Mouse (Mus musculus) adrenal gland, postnatal 10 days (tissue): ENCODE measurements around the gene Vmn1r184. TPM values are rescaled to one million over a fixed set of nuclear protein-coding genes. Genes with fewer than 3 reads are reported as not detected.
"Not testable (repeated sequence)": the region's sequence is repeated elsewhere in the genome, so short reads cannot be mapped to it uniquely, and the experiment has no call there.

Experiments used
- DNase-seq: peaks from one replicate; pipeline ENCODE4 v3.0.0; 2021; ENCODE audit warnings: mixed read lengths
- long read RNA-seq, 2 experiments: library from polyadenylated mRNA; stranded (forward); transcript quantifications; one replicate each; pipeline ENCODE4 v2.0.0; 2021
- total RNA-seq, 2 experiments: library from RNA; stranded (reverse); gene quantifications; 2 replicates each; pipeline ENCODE4 v1.2.3; 2021

Gene Vmn1r184
- not detected for total RNA-seq
- long read RNA-seq, experiment 1, result 0 reads
- long read RNA-seq, experiment 2, result 0 reads

DNA sequence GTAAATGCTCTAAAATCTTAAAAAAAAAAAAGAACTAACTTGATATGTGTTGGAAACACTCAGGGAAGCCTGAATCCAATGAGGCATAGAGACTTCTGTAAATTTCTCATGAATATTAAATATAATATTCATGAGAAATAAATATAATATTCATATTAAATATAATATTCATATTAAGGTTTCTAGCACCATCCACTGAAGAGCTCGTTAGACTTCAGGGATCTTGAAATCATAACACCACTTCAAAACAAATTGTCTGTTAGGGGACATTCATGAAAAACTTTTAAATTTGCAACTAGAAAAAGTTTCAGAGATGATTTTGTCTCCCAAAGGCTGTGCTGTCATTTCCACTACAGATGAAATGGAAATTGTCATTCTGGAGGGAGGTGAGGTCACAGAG is at the start of gene Vmn1r184:
TSS of gene Vmn1r184 (plus strand) at position 301 of the 400 bp plus-strand sequence.
- not testable (repeated sequence) for DNase-seq

DNA sequence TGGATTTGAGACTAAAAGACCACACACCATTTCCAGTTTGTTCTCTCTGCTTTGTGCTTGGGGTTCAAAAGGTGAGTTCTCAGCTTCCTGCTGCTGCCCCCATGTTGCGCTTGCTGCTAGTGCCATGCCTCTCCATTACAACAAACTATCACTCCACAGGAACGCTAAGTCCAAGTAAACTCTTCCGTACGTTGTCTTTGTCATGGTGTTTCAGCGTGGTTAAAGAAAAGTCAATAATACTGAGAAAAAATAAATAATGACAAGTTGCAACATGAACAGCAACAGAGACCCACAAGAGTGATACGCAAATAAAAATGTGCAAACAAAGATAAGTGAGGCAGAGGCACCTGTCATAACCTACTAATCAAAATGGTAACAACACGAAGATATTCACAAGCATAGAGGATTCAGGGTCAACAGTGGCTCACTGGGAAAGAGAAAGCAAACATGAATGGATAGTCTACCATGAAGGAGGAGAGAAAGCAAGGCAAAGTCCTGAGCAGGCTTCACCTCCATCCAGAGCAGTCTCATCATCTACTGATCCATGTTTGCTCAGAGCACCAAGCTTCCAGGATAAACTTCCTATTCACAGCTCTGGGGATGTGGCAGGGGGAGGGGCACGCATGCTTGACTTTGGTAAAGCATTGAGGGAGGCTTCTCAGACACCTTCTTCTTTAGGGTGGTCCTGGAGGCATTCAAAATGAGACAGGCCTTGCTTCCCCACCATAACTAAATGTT is 43.5 kb downstream of the Vmn1r184 start:
- DNase-seq, result not testable (repeated sequence)

DNA sequence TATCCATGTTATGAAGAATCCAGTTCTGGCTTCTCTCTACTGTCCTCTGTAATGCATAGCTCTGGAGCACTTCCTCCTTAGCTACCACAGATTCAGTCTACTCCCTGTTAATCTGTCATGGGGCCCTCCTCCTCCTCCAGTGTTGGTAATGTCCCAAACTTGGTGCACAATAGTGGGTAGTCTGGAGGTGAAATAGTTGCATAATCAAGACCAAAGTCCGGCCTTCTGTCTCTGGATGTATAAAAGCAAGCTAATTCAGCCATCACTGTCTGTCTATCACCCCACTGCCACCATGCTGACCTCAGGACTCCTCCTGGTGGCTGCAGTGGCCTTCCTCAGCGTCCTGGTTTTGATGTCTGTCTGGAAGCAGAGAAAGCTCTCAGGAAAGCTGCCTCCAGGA is 46.8 kb downstream of the Vmn1r184 start, which contains the start of gene Cyp2a4:
TSS of gene Cyp2a4 (plus strand) at position 244 of the 400 bp plus-strand sequence.
- not testable (repeated sequence) for DNase-seq

DNA sequence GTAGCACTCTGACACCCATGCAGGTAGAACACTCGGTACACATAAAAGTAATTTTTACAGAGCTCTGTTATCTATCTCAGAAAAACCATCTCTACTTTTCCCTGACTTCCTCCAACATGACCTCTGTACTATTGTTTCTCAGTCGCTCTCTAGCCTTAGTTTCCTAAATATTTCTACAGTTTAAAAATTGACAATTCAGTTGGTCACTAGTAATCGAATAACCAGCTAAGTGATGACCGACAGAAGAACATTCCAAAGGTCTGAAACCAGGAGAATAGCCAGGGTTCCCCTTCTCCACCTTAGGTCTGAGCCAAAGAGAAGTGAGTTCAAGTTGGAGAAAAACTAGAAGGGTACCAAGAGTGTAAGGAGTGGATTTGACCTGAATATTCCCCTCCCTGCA is 51.7 kb downstream of the Vmn1r184 start:
- not testable (repeated sequence) for DNase-seq

DNA sequence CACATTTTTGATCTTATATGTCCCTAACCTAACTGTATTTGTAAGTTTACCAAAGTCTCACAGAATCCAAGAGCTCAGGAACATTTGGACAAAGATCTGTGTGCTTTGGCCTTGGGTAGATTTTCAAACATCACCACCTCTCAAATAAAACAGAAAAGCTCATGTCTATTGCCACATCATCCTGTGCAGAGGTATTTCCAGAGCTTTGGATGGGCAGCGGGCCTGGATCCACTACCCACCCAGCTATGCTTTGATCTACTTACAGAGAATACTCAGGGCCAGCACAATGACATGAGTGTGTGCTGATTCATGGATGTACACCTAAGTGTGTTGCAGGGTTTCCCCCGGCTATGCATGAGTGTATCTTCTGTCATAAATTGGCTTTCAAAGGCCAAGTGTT is 55.1 kb downstream of the Vmn1r184 start:
- not testable (repeated sequence) for DNase-seq

DNA sequence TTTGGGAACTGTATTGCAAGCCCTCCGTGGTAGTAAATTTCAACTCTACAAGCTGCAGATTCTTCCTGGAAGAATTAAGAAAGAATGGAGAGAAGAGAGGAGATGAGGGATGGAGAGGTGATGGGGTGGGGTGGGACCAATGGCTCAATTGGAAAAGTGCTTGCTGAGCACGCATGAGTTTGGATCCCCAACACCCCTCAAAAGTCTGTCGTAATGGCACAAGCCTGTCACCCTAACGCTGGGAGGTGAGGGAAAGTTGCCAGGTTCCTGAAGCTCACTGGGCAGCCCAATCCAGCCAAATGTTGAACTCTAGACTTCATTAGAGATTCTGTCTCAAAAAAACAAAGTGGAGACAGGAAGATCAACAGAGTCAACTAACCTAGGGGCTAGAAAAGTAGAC is 55.7 kb downstream of the Vmn1r184 start:
- DNase-seq, result not testable (repeated sequence)

Other genes with a start within 250 kb of the Vmn1r184 start
- gene Cyp2b13, start 198.8 kb upstream of the Vmn1r184 start, total RNA-seq, result 1 to 10 TPM; 1.8 to 2.3 TPM
- gene Cyp2b9, start 86.9 kb upstream of the Vmn1r184 start, total RNA-seq, result 10 to 100 TPM; 27.5 to 46.2 TPM
- gene Cyp2a4, start 46.8 kb downstream of the Vmn1r184 start, total RNA-seq, result 1 to 10 TPM in 1 of 2 experiments, under 1 TPM in 1; 0.97 to 1.6 TPM
- not detected for gene Nlrp9c, start 143.4 kb downstream of the Vmn1r184 start, total RNA-seq
- gene Nlrp4a, start 174.8 kb downstream of the Vmn1r184 start, total RNA-seq, result not detected